Mouse (Mus musculus) testis, adult 2 months (tissue): ENCODE measurements around the gene Tmem214.

Source experiments
- CTCF ChIP-seq: fragments of 200-500 bp; IDR thresholded peaks from 2 replicates; pipeline ENCODE4 v1.5.1; 2012; ENCODE audit warnings: low read depth, mild to moderate bottlenecking, inconsistent platforms, low read length, moderate library complexity; ENCODE audit not compliant: control insufficient read depth, insufficient read depth, insufficient replicate concordance
- POLR2A ChIP-seq: fragments of 200-500 bp; IDR thresholded peaks from 2 replicates; pipeline ENCODE4 v1.6.1; 2012; ENCODE audit warnings: low read depth, mild to moderate bottlenecking, inconsistent platforms, low read length, moderate library complexity; ENCODE audit not compliant: control insufficient read depth

GRCm38 (mm10) chr5:30926073-30926472 lies 58.3 kb downstream of the Tmem214 start:
- TF ChIP-seq CTCF (no peak), POLR2A (no peak)
